Mouse (Mus musculus): ENCODE measurements at regions not wholly inside any gene's neighbourhood (a gene's known extent, or its start where the extent isn't known, plus 50 kb on each side); places are given as distances from the start of the nearest gene placed in this dataset.

- no peak for TF ChIP-seq POLR2A (IDR thresholded peaks at IDR 0.05; ENCODE audit: insufficient read length, low read depth)
- no peak for TF ChIP-seq CEBPB (IDR thresholded peaks at IDR 0.05; ENCODE audit: insufficient read depth, poor library complexity, severe bottlenecking)
- TF ChIP-seq USF1 (IDR thresholded peaks at IDR 0.05; ENCODE audit: low read depth): no peak
Observed at GRCm38 (mm10) chr1:83801759-83802158, 393.8 kb upstream of the Sphkap start.
